Mouse (Mus musculus) testis, adult 2 months (tissue): ENCODE measurements around the gene Ppfibp1.

Experiments used
- CTCF ChIP-seq: fragments of 200-500 bp; IDR thresholded peaks from 2 replicates; pipeline ENCODE4 v1.5.1; 2012; ENCODE audit warnings: low read depth, mild to moderate bottlenecking, inconsistent platforms, low read length, moderate library complexity; ENCODE audit not compliant: control insufficient read depth, insufficient read depth, insufficient replicate concordance
- POLR2A ChIP-seq: fragments of 200-500 bp; IDR thresholded peaks from 2 replicates; pipeline ENCODE4 v1.6.1; 2012; ENCODE audit warnings: low read depth, mild to moderate bottlenecking, inconsistent platforms, low read length, moderate library complexity; ENCODE audit not compliant: control insufficient read depth

GRCm38 (mm10) chr6:146874415-146874814, 13.9 kb upstream of the Ppfibp1 start:
- TF ChIP-seq CTCF (no peak), POLR2A (no peak)
